Mouse (Mus musculus) liver, postnatal 0 days (tissue): ENCODE measurements at regions not wholly inside any gene's neighbourhood (a gene's known extent, or its start where the extent isn't known, plus 50 kb on each side); places are given as distances from the start of the nearest gene placed in this dataset.

Experiments
- CTCF ChIP-seq: sonication (generic); IDR thresholded peaks from 2 replicates; pipeline ENCODE4 v1.5.1; 2016; ENCODE audit warnings: antibody characterized with exemption, low read depth
- EP300 ChIP-seq: IDR thresholded peaks from 2 replicates; pipeline ENCODE4 v1.6.1; 2016; ENCODE audit warnings: antibody characterized with exemption, low read depth, mild to moderate bottlenecking

GRCm38 (mm10) chr10:117974706-117975105 is 128.9 kb upstream of the Rap1b start:
- TF ChIP-seq EP300 (no peak), CTCF (no peak)
